Mouse (Mus musculus): ENCODE measurements around the gene Ksr1.

Ksr1 gene

DNA sequence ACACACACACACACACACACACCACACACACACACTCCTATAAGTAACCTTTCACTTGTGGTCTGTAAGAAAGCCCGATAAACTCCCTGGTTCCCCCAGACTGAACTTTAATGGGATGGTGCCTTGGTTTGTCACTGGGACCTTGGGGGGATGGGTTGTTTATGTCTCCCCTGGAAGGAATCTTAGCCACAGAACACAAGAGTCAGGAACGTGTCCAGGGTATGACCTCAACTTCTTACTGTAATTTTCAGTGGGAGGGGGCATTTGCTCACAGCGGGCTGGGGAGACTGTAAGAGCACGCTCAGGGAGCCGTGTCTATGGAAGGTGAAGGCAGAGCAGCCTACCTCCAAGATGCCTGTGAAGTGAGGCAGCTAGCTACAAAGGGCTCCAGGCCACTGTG, 49.5 kb downstream of the Ksr1 start:
- DNase-seq (ENCODE audit: extremely low read depth, insufficient read length, low spot score), result no peak

- no peak for DNase-seq (ENCODE audit: extremely low read depth, insufficient read length, low spot score)
These were observed 50.5 kb downstream of the Ksr1 start for GRCm38 (mm10) chr11:79095713-79096112.

DNA sequence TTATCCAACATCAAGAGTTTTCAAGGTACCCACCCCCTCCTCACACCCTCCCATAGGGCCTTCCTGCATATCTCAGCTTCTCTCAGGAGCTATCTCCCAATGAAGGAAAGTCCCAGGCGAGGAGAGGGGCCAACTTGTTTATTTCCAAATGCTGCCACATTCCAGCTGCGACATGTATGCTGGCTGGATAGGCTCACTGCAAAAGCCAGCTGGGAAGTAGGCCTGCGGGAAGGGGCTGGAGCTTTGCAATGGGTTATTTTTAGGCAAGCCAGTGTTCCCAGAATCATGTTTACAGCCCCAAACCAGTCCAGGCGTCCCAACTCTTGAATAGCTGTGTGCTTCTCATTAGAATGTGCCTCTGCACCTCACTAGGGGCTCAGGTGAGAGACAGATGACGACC, 51.5 kb downstream of the Ksr1 start:
- no peak for DNase-seq (ENCODE audit: extremely low read depth, insufficient read length, low spot score)

DNA sequence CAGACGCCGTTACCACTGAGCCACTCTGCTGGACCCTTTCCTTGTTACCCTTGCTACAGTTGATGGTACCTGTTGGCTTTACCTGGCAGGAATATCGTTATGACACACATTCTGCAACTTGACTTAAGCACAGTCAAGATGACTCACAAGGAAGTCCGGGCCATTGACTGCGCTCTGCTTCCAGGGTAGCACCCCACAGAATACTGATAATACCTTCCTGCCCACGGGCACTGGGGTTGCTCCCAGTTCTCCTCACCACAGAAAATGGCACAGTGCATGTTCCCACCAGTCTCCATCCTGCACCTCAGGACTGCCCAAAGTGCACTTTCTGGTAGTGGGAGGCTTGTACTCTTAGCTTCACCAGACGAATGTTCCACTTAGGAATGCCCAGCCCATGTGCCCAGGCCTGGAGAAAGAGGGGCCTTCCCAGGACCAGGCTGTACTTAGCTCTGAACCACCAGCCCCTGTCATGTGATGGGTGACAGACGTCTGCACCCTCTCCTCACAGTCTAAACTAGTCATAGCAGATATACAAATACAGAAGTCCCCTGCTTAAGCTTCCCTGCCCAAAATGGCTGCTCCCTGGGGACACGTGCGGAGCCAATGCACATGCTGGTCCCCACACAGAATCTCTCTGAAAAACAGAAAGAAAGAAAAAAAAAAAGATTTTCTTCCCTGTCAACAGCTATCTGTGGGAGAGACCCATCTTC, 52.1 kb downstream of the Ksr1 start:
- DNase-seq (ENCODE audit: extremely low read depth, insufficient read length, low spot score), result no peak

DNA sequence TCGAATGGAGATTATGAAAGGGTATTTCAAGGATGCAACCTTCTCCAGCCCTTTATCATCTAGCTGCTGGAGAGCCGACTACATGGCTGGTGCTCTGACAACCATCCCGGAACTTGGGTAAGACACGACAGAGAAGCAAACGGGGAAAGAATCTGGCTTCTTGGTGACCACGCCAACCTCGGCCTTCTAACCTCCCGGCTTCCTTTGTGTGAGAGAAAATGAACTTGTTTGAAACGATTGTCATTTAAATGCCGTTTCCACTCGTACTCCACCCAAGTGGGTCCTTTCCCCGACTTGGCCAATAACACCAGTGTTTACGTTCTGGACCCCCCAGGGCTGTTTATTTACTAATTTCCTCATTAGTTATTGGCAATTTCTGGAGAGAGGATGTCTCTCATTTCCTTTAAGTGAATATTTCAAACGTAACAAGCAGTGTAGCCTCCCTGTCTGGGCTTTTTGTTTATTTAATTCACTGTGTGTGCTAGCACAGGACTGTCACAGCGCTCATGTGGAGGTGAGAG, 52.8 kb downstream of the Ksr1 start:
- DNase-seq (ENCODE audit: extremely low read depth, insufficient read length, low spot score), result no peak

- DNase-seq (ENCODE audit: extremely low read depth, insufficient read length, low spot score), result no peak
These were observed 53.4 kb downstream of the Ksr1 start for GRCm38 (mm10) chr11:79092802-79093201.

GRCm38 (mm10) chr11:79092245-79092644, 54.0 kb downstream of the Ksr1 start:
- DNase-seq (ENCODE audit: extremely low read depth, insufficient read length, low spot score), result no peak

GRCm38 (mm10) chr11:79089756-79090155, 56.5 kb downstream of the Ksr1 start:
- DNase-seq (ENCODE audit: extremely low read depth, insufficient read length, low spot score), result no peak

DNA sequence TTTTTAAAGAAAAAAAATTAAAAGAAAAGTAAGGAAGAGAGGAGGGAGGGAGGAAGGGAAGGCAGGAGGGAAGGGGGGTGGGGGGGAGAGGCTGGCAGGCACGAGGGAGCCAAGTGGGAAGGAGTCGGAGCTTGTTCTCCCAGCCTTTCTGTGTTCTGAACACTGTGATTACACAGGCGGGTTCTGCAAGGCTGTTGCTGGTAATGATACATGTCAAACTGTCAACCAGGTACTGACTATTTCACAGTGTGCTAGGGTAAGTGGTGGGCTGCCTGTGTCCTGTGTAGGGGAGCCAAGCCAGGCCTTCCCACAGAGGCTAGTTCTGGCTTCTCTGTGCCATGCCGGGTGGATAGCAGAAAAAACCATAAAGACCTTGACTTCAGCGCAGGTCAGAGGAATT, 57.2 kb downstream of the Ksr1 start:
- DNase-seq (ENCODE audit: extremely low read depth, insufficient read length, low spot score), result no peak

DNA sequence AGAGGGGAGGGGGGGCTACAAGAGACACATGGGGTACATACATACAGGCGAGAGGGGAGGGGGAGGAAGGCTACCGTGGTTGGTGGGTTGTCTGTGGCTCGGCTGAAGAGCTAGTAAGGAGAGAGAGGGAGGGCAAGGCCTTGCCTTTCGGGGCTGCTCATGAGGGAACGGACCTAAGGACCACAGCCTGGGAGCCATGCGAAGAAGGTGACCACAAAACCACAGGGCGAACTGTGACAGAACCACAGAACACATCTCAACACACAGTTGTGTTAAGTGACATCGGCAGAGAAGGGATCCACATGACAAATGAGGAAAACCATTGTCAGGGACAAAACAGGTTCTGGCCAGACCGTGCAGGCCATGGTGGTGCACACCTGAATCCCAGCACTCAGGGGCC, 57.9 kb downstream of the Ksr1 start:
- DNase-seq (ENCODE audit: extremely low read depth, insufficient read length, low spot score), result no peak

DNA sequence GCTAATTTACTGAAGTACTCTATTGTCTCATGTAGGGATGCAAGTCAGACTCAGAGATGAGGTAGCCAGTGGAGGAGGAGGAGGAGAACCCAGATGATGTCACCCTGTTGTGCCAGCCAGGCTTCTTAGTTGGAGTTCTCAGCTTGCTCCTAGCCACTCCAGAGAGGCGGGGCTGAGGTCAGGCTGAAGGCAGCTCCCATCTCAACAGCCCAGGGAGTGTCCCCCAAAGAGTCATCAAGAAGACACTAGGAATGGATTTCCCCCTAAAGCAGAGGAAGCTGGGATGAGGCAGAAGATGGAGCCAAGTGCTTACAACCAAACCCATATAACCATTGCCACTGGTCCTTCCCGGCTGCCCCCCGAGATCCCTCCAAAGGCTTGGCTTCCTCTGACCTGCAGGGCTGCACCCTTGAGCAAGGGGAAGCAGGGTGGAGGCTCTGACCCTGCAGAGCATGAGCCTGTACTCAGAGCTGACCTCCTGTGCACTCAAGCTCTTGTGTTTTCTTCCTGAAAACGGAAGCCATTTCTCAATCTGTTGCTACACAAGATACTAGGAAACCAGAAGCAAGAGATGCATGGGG, 58.4 kb downstream of the Ksr1 start:
- no peak for DNase-seq (ENCODE audit: extremely low read depth, insufficient read length, low spot score)

DNA sequence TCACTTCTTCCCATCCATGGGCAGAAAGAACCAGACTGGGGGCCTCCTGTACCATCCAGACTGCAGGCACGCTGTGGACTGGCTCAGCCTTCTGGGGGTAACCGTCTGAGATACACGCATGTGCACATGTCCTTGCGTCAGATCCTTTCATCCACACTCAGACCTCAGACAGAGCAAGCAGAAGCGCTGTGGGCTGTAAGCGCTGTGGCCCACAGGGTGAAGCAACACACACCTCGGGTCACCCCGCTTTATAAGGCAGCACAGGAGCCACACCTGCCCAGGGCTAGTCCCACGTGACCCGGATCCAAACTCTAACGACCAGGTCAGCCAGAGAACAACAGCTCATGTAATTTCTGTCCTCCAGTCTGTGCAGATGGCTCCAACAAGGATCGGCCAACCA, 59.4 kb downstream of the Ksr1 start:
- no peak for DNase-seq (ENCODE audit: extremely low read depth, insufficient read length, low spot score)

- no peak for DNase-seq (ENCODE audit: extremely low read depth, insufficient read length, low spot score)
These were observed 61.1 kb downstream of the Ksr1 start for GRCm38 (mm10) chr11:79085059-79085458.

DNA sequence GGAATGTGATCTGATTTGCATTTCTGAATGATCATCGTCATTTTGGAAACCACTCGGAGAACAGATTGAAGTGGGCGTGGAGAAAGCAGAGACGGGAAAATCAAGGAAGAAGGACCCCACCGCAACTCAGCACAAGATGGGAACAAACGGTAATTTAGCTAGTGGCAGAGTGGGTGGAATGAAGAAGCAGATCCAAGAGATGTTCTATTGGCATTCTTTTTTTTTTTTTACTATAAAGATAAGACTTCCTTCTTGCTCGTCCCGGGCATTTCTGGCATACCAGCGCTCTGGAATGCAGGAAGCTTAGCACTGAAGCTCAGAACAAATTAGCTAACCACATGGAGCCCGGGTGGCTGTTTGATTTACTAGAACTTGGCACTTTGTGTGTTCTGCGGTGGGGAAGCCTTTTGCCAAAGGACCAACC, 63.2 kb downstream of the Ksr1 start:
- DNase-seq (ENCODE audit: extremely low read depth, insufficient read length, low spot score), result peak; percentile 45

GRCm38 (mm10) chr11:79080965-79081891, 65.0 kb downstream of the Ksr1 start:
- DNase-seq (ENCODE audit: extremely low read depth, insufficient read length, low spot score), result peak; percentile 75

DNA sequence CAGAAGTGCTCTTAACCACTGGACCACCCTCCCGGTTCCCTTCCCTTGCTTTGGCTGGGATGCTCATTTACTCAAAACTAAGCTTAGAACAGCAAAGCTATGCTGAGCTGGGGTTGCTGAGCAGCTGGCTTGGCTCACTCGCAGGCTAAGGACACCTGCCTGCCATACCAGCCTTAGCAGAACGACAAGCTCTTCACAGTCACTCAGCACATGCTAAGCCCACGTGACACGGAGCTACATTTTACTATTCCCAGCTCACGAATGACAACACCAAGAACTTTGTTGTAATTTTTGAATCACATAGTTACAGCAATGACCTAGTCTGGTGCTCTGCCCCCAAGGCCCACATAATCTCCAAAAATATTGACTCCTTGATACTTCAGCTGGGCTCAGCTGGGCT, 66.1 kb downstream of the Ksr1 start:
- no peak for DNase-seq (ENCODE audit: extremely low read depth, insufficient read length, low spot score)

DNA sequence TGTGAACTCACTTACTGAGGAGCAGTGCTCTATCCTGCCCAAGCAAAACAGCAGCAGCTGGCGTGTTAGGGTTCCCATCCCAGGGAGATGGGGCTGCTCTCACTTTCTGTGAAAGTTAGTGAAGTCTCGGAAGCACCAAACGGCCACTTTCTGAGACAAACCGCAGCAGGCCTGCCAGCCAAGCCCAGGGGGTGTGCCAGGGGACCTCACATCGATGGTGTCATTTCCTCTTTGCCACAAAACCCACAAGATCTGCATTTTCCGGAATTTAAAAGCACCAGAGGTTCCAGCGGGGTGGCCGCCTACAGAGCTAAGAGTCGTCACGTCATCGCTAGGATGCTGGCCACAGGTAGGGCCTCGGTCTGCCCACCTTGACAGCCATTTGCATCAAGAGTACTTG, 69.7 kb downstream of the Ksr1 start:
- peak; percentile 74 for DNase-seq (ENCODE audit: extremely low read depth, insufficient read length, low spot score)

- no peak for DNase-seq (ENCODE audit: extremely low read depth, insufficient read length, low spot score)
These were observed 71.2 kb downstream of the Ksr1 start for GRCm38 (mm10) chr11:79075044-79075443.

- DNase-seq (ENCODE audit: extremely low read depth, insufficient read length, low spot score), result no peak
These were observed 71.6 kb downstream of the Ksr1 start for GRCm38 (mm10) chr11:79074611-79075010.

DNA sequence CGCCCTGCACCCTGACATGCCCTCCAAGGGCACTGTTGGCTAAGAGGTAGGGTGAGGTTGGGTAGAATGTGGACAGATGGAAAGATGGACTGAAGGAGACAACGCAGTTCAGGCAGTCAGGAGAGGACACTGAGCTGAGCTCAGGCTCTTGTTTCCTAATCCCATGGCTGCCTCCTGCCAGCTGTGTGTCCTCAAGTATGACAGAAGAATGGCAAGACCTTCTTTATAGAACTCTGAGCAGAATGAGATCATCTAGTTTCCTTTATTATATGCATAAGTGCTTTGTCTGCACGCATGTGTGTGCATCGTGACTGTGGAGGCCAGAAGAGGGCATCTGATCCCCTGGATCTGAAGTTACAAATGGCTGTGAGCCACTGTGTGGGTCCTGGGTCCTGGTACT, 72.6 kb downstream of the Ksr1 start:
- no peak for DNase-seq (ENCODE audit: extremely low read depth, insufficient read length, low spot score)

- DNase-seq (ENCODE audit: extremely low read depth, insufficient read length, low spot score), result no peak
These were observed 74.1 kb downstream of the Ksr1 start for GRCm38 (mm10) chr11:79072108-79072507.

All from 3134 (cell line).